Mouse (Mus musculus): ENCODE measurements around the gene Nrap. TPM values are rescaled to one million over a fixed set of nuclear protein-coding genes. Genes with fewer than 3 reads are reported as not detected.

The Nrap gene
- not detected for polyA plus RNA-seq (2015; fragmentation: Illumina TruSeq; extraction: RNeasy Lipid Tissue Mini Kit (QIAGEN cat#74804); ENCODE audit: insufficient read depth, low read depth, low replicate concordance)

DNA sequence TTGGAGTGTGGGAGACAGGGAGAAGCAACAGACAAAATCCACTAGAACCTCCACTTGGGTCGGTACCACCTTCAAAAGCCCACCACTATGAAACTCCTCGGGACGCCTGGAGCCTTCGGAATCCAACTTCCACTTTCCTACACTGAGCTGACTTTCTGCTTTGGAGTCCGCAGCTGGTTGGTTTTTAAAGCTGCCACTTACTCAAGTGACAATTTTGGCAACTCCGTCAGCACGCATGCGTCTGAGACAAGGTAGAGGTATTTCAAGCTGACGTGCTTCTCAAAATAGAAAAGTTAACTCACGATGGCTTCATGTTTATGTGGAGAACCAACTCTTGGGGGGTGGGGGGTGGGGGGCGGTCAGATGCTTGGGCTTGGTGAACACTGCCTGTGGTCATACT lies at the start of gene Nrap:
Gene Nrap (minus strand): TSS at position 159 of the 400 bp plus-strand sequence.

DNA sequence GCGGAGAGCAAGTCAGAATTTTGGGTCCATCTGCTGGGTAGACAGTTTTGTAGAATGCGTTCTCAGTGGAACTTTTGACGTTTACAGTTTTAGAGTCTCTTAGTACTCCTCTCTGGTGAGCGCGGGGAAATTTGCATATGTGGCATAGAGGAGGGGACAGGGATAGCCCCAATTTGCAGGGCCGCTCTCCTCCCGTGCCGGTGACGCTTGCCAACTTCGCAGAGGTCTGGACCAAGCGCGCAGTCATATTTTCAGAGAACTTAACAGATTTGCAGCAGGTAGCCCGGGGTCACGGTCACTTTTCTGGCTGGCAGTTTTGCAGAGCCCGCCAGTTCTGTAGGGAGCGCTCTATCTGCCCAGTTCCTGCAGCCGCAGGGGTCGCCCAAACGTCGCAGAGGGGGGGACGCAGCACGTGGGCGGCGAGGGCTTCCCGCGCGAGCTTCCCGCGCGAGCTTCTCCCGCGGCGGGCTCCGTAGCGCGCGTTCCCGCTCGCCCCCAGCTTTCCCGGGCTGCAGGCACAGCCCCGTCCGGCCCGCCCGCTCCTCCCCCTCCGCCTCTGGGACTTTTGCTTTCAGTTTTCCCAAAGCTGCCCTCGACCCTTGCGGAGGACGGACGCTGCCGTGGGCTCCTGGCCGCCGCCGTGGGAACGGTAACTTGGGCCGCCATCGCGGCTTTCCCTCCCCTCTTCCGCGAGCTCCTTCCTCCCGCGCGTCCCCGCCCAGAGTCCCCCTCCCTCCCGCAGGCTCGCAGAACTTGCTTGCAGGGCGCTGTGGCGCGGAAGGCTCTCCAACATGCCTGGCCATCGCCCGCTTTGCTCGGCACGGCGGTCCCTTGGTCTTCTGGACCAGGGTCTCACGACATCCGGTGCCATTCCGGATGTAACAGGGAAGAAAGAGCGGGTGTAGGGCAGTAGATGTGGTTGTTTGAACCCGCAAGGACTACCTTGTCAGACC lies 7.1 kb upstream of the Nrap start, which contains the start of gene Casp7:
Gene Casp7 (plus strand): TSS at position 461 of the 953 bp plus-strand sequence.

DNA sequence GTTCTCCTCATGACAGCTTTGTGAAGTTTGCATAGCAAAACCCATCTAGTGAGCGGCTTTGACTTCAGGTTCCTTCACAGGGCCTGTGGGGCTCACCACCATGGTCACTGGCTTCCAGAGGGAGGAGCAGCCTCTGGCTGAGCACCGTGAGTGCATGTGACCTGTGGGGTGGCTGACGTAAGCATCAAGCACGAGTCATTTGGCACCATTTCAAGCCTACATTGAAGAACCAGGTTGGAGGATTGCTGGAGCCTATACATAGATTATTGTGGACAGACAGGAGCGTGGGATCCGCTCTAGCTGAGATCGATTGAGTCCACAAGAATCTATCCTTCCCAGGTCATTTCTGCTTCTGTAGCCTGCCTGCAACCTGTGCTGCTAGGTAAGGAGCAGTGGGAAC lies 103.0 kb downstream of the Nrap start, which contains the start of gene Habp2:
Gene Habp2 (plus strand): TSS at position 272 of the 400 bp plus-strand sequence.

Other genes starting within 250 kb of the Nrap start
- gene Habp2, start 102.9 kb downstream of the Nrap start, polyA plus RNA-seq (2015; fragmentation: Illumina TruSeq; extraction: RNeasy Lipid Tissue Mini Kit (QIAGEN cat#74804); ENCODE audit: insufficient read depth, low read depth, low replicate concordance) = 6.2 TPM
- 2.1 TPM for gene Casp7, start 7.1 kb upstream of the Nrap start, polyA plus RNA-seq (2015; fragmentation: Illumina TruSeq; extraction: RNeasy Lipid Tissue Mini Kit (QIAGEN cat#74804); ENCODE audit: insufficient read depth, low read depth, low replicate concordance)
- 0.83 TPM for gene Plekhs1, start 71.6 kb upstream of the Nrap start, polyA plus RNA-seq (2015; fragmentation: Illumina TruSeq; extraction: RNeasy Lipid Tissue Mini Kit (QIAGEN cat#74804); ENCODE audit: insufficient read depth, low read depth, low replicate concordance)
- 1.6 TPM for gene Dclre1a, start 158.2 kb upstream of the Nrap start, polyA plus RNA-seq (2015; fragmentation: Illumina TruSeq; extraction: RNeasy Lipid Tissue Mini Kit (QIAGEN cat#74804); ENCODE audit: insufficient read depth, low read depth, low replicate concordance)
- gene Nhlrc2, start 158.2 kb upstream of the Nrap start, polyA plus RNA-seq (2015; fragmentation: Illumina TruSeq; extraction: RNeasy Lipid Tissue Mini Kit (QIAGEN cat#74804); ENCODE audit: insufficient read depth, low read depth, low replicate concordance) = 2.5 TPM

All from pancreas, adult 10 weeks (tissue).